Mouse (Mus musculus): Measurements from ENCODE around the gene Taco1.

Gene Taco1

DNA sequence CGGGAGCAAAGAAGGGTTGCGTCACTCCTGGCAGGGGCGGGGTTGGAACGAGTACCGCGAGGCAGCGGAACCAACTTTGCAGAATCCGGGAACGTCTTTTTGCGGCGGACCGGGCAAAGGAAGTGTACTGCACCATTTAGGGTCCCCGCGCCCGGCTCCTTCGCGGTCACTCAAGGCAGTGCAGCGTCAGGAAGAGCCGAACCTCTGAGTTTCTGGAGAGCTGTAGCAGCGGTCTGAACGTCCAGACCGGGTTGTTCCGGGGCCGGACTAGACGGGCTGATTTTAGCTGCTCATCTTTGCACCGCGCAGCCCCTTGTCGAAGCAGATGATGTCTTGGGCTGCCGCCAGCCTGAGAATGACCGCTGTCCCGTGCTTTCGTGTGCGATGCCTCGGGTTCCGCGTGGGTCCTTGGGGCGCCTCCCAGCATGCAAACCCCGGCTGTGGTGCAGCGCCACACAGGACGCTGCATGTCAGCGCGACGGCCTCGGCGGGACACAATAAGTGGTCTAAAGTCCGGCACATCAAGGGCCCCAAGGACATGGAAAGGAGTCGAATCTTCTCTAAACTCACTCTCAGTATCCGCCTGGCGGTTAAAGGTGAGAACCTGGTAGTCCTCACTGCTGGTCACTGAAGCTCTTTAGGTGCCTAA lies at the start of gene Taco1:
Taco1 (plus strand) TSS at position 139 of the 649 bp plus-strand sequence.
- DNase-seq = peak; percentile 94

DNA sequence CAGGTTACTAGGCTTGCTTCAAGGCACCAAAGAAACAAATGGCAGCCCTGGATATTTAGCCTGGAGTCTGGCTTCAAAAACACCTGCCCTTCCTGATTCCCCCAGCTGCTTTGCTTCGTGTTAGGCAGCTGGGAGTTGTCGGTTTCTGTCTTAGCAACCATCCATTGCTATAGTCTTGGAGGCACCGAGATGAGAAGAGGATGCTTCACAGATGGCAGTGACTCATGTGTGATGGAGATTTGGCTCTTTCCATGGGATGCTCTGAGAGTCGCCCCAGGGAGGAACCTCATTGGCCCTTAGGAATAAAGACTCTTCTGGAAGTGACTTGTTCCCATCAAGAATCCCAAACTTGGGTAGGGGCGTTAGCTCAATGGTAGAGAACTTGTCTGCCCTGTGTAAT lies 49.4 kb upstream of the Taco1 start:
- no peak for DNase-seq

DNA sequence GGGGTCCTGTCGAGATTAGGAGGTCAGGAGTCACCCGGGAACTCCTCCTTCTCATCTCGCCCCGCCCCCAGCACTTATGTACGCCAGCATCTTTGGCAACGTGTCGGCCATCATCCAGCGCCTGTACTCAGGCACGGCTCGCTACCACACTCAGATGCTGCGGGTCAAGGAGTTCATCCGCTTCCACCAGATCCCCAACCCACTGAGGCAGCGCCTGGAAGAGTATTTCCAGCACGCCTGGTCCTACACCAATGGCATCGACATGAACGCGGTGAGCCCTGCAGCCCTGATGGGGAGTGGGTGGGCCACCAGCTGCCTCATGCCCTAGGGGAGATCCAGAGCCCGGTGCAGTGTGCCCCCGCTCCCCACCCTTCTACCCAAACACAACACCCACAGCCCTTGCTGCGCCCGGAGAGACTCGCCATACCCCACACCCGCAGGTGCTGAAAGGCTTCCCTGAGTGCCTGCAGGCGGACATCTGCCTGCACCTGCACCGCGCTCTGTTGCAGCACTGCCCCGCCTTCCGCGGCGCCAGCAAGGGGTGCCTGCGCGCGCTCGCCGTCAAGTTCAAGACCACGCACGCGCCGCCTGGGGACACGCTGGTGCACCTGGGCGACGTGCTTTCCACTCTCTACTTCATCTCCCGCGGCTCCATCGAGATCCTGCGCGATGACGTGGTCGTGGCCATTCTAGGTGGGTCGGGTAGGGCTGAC lies 45.7 kb upstream of the Taco1 start:
- no peak for DNase-seq

DNA sequence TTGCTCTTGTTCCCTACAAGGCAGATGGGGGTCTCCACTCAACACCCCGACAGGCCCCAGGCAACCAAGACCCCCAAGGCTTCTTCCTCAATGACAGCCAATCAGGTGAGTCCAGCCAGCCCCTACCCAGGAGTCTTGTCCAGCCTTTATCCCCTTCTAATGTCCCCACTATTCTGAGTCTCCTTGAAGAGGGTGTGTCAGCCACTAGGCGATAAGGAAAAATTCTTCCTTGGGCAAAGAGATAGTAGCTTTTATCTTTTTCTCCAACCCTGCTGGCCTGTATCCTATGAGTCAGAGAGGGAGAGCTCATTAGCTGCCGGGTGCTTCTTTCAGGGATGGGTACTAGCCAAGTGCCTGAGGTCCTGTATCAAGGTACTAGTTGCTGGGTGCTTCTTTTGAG lies 40.1 kb upstream of the Taco1 start:
- no peak for DNase-seq

DNA sequence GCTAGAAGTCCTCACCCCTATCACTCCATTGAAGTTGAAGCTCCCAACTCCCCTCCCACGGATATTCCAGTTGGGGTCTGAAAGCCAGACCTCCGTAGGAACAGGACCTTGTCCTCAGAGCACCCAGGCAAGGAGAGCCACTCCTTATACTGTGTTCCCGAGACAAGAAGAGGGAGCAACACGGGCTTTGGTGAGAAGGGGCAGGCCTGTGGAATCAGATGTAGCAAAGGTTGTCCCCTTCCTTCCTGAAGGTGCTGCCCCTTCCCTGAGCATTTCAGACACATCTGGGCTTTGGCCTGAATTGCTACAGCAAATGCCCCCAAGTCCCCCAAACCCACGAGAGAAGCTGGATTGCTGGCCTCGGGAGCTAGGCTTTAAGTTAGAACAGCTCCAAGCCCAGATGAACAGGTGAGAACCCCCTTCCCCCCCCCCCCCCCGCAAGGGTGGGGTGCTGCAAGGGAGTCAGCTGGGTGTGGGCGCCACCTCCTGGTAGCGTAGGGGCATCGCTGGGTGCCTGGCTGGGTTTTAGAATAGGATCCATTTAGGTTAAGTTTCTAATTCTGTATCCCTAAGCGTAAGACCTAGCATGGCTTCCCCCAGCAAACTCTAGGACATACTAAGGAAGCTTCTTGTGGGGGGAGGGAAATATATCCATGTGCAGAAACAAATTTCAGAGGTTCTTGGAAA lies 39.3 kb upstream of the Taco1 start:
- DNase-seq = peak; percentile 75

DNA sequence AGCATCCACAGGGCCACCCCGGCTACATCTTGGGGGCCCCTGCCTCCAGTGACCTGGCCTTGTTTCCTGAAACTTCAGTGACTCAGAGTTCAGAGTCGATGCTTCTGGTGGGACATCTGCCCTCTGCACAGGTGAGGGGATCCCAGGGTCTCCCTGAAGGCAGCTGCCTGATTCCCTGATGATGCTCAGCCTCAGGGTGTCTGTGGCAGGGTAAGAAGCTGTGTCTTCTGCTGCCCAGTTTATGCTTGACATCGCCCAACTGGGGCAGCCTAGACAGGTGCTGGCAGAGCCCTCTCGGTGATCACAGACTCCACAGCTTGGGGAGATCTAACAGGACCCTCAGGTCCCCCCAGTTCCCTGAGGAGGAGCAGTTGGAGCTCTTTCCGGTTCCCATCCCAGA lies 38.3 kb upstream of the Taco1 start:
- DNase-seq = no peak

DNA sequence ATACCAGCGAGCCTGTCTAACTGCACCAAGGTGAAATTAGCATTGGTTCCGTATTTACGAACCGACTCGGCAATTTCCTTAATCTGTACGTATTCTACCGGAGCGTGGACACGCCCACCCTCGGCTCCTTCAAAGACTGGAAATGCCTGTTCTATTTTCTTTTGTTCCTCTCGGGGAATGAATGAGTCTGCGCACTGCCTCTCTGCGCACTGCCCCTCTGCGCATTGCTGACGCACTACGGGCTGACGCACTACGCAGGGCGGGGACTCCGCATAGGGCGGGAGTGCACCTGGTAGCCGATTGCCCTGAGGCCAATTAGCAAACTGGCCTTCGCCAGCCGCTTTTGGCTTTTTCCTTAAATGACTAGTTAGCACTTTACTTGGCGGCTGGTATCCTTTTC lies 33.8 kb upstream of the Taco1 start:
- peak; percentile 42 for DNase-seq

DNA sequence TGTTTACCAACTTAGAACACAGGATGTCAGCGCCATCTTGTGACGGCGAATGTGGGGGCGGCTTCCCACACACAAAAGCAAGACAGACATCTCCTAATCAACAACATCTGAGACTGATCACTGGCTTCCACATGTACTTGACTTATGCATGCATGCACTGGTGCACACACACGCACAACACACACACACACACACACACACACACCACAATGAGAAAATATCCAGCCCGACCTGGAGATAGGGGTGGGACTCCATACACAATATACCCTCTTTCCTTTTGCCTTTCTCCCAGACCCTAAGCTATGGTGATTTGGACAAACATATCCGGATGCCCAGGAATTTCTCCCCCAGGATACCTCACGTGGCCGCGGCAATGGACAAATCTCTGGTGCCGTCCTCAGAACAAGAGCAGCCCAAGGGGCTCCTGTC lies 32.4 kb upstream of the Taco1 start:
- DNase-seq = peak; percentile 63

DNA sequence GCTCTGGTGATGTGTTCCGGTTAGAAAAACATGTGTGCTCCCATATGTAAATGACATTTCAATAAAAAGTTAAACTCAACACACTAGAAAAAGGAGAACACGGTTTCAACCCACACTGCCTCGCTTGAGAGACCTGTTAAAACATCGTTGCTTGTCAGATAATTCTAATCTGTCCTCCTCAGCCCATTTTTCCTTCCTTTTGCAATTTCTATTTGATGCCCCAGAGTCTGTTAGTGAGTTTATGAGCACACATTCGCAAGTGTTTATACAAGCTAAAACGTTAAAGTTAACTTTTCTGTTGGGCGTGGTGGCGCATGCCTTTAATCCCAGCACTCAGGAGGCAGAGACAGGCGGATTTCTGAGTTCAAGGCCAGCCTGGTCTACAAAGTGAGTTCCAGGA lies 30.9 kb upstream of the Taco1 start:
- no peak for DNase-seq

DNA sequence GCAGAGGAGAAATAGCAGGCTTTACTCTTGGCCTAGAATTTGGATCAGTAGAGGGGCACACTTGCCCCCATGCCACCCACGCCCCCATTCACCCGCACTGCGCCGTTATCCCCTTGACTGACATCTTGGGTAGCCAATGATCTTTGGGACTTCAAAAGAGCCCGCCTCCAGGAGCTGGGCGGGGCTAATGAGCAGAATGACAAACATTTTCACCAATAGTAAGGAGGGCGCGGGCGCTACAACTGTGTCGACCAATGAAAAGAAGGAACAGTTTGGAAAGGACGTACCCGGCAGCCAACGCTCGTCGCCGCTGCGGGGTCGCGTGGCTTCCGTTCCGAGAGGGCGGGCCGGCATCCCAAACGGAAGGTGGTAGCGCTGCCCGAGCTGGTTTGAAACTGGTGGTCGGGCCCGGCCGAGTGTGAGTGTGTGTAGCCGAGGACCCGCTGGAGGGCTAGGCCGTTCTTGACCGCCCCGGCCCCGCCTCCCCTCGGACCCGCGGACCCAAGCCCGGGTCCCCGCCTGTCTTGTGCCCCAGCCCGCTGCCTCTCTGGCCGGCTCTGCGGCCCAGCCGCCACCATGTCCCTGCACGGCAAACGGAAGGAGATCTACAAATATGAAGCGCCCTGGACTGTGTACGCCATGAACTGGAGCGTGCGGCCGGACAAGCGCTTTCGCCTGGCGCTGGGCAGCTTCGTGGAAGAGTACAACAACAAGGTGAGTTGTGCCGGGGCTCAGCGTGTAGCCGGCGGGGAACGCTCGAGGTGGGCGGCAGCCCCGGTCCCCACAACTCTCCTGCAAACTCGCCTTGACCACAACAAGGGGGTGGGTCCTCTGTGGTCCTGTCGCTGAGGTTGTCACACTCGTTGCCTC lies 29.1 kb upstream of the Taco1 start, which contains the start of gene Dcaf7:
Dcaf7 (plus strand) TSS at position 325 of the 870 bp plus-strand sequence.
- DNase-seq = peak; percentile 99

DNA sequence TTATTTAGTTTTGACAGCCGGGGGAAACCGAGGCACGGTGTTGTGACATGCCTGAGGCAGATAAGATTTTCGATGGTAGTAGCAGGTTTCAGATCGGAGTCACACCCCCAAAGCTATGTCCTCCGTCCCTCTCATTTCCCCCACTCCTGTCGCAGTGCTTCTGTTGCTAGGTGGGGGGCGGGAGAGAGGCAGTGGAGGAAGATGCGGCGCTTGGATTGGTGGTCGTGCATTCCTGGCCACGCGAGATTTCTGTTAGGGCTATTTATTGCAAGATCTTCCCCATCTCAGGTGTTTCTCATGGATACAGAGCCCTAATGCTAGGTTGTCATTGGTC lies 28.5 kb upstream of the Taco1 start:
- DNase-seq = peak; percentile 67

DNA sequence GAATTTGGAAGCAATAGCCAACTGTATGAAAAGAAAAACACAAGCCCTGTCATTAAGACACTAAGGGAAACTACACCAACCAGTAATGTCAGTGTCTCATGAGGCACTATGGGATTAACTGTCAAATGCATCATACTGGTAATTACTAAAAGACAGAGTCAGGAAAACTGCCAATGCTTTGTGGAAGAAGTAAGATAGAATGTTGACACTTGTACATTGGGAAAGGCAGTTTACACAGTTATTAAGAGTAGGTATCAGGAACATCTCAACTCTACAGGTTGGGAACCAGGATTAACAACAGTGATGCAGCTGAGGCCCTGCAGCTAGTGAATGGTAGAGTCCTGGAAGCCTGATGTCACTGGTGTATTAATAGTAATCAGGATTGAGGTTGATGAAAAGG lies 21.5 kb upstream of the Taco1 start:
- no peak for DNase-seq

DNA sequence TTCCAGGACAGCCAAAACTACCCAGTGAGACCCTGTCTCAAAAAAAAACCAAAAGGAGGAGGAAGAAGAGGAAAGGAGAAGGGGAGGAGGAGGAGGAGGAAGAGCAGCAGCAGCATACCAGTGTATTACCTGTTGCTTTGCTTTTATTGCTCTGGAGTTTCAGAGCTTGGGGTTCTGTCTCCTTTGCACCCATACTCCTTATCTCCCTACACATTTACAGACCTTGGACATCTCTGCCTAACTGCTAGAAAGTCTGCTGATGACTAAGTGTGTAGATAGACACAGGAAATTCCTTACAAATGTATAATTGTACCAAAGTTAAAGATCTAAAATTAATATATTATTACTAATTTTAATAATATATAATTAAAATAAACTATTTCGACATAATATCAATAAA lies 20.6 kb upstream of the Taco1 start:
- no peak for DNase-seq

DNA sequence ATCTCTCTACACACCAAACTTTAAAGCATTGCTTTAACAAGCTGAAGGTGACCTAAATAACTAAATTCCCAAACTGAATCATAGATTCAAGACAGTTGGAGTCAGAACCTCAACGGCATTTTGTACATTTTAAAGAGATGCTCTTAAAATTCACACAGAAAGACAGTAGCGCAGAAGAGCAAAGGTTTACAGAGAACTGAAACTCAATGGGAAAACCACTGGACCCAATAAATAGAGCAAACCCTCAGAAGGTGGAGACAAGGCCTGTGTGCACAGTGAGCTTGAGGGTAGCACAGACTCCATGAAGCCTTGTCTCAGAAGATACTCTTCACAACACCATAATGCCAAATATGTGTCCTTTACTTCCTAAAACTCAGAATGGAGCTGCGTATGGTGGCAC lies 20.1 kb upstream of the Taco1 start:
- DNase-seq = no peak

DNA sequence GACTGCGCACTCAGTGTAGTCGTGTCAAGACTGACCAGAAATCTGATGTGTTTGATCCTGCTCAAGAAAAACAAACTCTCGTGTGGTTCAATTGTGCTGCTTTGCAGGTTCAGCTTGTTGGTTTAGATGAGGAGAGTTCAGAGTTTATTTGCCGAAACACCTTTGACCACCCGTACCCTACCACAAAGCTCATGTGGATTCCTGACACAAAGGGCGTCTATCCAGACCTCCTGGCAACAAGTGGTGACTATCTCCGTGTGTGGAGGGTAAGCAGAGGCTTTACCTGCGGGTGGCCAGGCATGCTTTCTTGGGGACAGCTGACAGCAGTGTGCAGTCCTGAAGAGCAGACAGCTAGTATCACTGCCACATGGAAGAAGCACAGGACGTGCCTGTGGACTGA lies 19.3 kb upstream of the Taco1 start:
- DNase-seq = no peak

DNA sequence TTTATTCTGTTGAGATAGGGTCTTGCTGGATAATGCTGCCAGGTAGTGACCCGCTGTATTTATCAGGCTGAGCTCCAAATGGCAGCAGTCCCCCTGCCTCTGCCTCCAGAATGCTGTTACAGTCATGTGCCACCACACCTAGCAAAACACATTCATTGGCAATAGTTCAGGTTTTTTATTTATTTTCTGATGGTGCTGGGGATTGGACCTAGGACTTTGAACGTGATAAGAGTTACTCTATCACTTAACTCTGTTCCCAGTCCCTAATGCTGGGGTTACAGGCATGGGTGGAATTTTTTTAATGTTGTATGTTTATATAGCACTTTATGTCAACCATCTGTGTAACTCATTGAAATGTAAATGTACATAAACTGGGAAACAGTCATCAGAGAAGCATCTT lies 11.9 kb upstream of the Taco1 start:
- DNase-seq = no peak

DNA sequence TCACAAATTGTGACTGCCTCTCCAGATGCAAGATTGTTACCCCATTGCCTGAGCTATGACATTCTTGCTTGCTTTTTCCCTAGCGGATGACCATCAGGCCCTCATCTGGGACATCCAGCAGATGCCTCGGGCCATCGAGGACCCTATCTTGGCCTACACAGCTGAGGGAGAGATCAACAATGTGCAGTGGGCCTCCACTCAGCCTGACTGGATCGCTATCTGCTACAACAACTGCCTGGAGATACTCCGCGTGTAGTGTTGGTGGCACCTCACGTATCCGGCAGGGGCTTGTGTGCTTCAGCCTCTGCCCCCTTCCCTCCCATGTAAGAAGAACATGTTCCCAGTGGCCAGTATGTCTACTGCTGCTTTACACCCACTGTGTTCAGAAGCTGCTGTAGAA lies 11.3 kb upstream of the Taco1 start:
- no peak for DNase-seq

DNA sequence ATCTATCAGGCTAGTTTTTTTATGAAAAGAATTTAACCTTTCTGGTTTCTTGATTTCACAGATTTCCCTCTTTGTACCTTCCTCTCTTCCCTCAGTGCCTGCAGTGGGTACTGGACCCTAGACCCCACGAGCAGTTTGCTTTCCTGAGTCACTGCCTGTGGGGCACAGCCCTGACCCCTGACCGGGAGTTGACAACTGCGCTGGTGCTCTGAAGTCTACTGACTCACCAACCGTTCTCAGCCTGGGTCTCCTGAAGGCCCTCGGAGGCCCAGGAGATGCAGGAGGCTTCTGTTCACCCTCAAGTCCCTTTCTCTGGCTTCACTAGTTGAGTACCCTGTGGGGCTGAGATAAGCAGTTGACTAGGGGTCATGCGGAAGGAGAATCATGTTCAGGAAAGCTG lies 10.5 kb upstream of the Taco1 start:
- DNase-seq = no peak

DNA sequence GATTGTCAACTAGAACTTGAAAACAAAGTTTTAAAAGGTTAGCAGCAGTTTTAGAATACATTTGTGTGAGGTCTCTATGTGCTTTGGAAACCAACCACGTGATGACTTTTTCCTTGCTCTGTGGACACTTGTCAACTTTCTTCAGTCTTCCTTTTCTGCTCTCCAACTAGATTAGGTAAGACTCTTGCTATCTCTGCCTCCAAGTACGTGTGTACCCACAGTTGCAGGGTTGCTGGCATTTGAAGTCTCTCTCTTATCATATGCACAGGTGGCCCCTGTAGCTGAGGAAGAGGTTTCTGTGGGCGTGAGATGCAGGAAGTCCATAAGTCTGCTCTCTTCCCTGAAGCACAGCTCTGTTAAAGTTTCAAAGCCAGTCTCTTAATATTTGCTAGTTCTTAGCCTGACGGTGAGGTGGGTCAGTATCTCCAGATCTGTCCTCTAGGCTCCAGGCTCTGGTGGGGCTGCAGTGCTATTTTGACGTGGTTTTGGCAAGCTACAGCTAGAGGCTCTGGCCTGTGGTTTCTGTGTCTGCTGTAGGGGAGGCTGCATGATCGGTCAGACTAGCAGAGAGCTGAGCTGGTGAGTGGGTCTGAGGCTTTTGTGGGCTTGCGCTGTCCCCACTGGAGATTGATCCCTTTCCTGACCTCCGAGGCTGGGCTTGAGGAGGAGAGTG lies 8.9 kb upstream of the Taco1 start:
- DNase-seq = no peak

DNA sequence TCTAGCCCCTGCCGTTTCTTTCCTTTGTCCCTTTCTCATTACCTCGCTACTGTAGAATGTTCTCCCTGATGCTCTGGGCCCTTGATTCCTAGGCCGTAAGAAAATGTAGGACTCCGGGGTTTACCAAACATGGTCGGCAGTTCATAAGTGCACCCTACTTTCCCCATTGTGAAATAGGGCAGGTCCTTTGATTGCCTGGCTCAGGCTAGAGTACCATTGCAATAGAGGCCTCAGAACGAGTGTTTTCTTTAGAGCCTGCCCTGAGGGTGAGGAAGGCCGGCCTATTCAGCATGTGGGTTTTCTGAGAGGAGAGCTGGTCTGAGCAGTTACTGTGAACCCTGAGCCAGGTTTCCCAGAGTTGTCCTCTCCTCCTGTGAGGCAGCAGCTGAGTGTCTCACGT lies 7.8 kb upstream of the Taco1 start:
- DNase-seq = no peak

DNA sequence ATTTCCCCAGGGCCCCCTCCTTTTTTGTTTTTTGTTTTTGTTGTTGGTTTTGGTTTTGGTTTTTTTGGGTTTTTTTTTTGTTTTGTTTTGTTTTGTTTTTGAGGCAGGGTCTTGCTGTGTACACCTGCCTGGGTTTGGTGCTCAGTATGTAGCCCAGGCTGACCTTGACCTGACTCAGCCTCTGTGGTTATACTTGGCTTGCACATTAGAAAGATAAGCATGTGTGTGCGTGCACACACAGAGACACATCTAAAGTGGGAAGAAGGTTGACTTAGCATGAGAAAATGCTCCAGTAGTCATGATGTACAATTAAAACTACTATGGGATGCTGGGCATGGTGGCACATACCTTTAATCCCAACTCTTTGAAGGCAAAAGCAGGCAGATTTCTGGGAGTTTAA lies 5.3 kb upstream of the Taco1 start:
- DNase-seq = no peak

DNA sequence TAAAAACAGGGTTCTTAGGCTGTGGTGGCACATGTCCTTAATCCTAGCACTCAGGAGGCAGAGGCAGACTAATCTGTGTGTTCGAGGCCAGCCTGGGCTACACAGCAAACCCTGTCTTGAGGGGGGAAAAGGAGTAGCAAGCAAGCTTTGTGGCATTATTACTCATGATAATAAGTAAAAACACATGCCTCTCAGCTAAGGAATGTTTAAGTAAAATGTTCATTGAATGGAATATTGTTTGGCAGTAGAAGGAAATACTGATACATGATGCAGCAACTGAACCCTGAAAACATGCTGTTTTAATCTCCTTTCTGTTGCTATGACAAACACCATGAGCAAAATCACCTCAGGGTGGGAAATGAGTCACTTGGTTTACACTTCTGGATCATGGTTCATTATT lies 4.5 kb upstream of the Taco1 start:
- no peak for DNase-seq

DNA sequence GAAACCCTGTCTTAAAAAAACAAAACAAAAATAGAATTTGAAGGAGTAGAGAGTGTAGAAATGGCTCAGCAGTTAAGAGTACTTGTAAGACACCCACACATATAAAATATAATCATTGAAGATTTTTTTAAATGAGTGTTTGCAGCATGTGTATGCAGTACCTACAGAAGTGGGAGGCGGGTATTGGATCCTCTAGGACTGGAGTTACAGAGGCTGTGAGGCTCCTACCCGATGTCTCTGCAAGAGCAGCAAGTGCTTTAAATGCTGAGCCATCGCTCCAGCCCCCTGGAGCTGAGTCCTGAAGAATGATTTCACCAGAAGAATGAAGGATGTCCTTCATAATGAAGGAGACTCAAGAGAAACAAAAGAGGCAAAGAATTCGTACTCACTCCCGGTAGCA lies 2.1 kb upstream of the Taco1 start:
- DNase-seq = no peak

Data from cerebellum, adult 9-10 months (tissue).